Mouse (Mus musculus) stomach, postnatal 0 days (tissue): ENCODE results near the gene Atp5k. TPM values are rescaled to one million over a fixed set of nuclear protein-coding genes. Genes with fewer than 3 reads are reported as not detected.

ENCODE experiments used
- ATAC-seq: fragments of 200-750 bp; cut with Nextera tagmentation; 2 replicates; pipeline ENCODE4 v1.8.0; 2017; ENCODE audit not compliant: low FRiP score, low TSS enrichment
- DNase-seq: peaks from one replicate; pipeline ENCODE4 v3.0.0-alpha.2; 2016; ENCODE audit warnings: low spot score
- H3K27ac ChIP-seq: fragments of 300-500 bp; sonication (generic); replicated peaks from 2 replicates; pipeline ENCODE4 v1.5.1; 2014; ENCODE audit warnings: mild to moderate bottlenecking, control low read depth
- H3K27me3 ChIP-seq: fragments of 300-500 bp; sonication (generic); 2 replicates; pipeline ENCODE4 v1.6.1; 2014; ENCODE audit warnings: low read length; ENCODE audit not compliant: control insufficient read depth, insufficient read depth
- H3K36me3 ChIP-seq: fragments of 300-500 bp; sonication (generic); 2 replicates; pipeline ENCODE4 v1.6.1; 2014; ENCODE audit warnings: low read length, mixed read lengths; ENCODE audit not compliant: control insufficient read depth, insufficient read depth
- H3K4me1 ChIP-seq: fragments of 300-500 bp; sonication (generic); replicated peaks from 2 replicates; pipeline ENCODE4 v1.6.1; 2014; ENCODE audit warnings: antibody characterized with exemption; ENCODE audit not compliant: control insufficient read depth, insufficient read depth
- H3K4me2 ChIP-seq: fragments of 300-500 bp; sonication (generic); replicated peaks from 2 replicates; pipeline ENCODE4 v1.6.1; 2014; ENCODE audit warnings: low read depth, mild to moderate bottlenecking, control low read depth, moderate library complexity
- H3K4me3 ChIP-seq: fragments of 300-500 bp; sonication (generic); 2 replicates; pipeline ENCODE4 v1.5.1; 2014; ENCODE audit warnings: low read depth, low read length, control low read depth
- H3K9ac ChIP-seq: fragments of 300-500 bp; sonication (generic); 2 replicates; pipeline ENCODE4 v1.6.1; 2014; ENCODE audit warnings: mild to moderate bottlenecking, low read length, control low read depth, mixed read lengths
- H3K9me3 ChIP-seq: fragments of 300-500 bp; sonication (generic); 2 replicates; pipeline ENCODE4 v1.6.1; 2016; ENCODE audit warnings: low read length; ENCODE audit not compliant: control insufficient read depth
- CTCF ChIP-seq: IDR thresholded peaks from 2 replicates; pipeline ENCODE4 v1.5.1; 2016; ENCODE audit warnings: antibody characterized with exemption, low read depth, mild to moderate bottlenecking, moderate library complexity
- EP300 ChIP-seq: optimal IDR thresholded peaks from 2 replicates; pipeline ENCODE3; 2016; ENCODE audit warnings: antibody characterized with exemption
- WGBS: fragments of 180-500 bp; shearing (Covaris S2); extraction: QIAGEN DNeasy Blood & Tissue Kit; methylation state at CpG from one replicate; pipeline ENCODE4 v1.1.7; 2014; 5-methylcytosine and 5-hydroxymethylcytosine counted together
- polyA plus RNA-seq: library from polyadenylated mRNA; unstranded; fragments of >200 nt; fragmentation: Nextera tagmentation; extraction: Ambion mirVana; gene quantifications from 2 replicates; pipeline ENCODE4 v1.2.1, GENCODE M21; 2015

Atp5k gene
- polyA plus RNA-seq, 1 experiment from 2014 or later: 641 TPM

DNA sequence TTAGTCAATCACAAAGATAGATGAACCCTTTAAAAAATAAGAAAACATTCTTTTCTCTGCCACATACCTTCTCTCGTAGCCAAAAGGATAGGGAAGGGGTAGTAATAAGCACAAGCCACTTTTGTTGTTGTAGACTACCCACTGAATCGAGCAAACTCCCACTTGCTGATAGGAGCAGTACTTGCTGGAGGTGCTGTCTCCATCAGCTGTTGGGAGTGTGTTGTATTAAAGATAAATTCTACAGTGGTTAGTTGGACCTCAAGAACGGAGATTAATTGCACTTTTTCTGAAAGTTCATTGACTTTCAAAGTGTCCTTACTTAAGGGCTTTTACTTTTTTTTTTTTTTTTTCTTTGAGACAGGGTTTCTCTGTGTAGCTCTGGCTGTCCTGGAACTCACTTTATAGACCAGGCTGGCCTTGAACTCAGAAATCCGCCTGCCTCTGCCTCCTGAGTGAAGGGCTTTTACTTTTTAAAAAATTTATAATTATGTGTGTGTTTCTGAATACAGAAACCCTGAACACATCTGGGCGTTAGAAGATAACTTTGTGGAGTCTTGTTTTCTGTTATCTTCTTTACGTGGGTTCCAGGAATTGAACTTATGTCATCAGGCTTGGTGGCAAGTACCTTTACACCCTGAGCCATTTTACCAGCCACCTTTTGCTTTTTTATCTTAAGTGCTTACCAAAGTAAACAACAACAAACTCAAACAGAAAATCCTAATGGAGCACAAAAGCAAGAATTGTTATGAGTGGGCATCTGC lies 31.1 kb upstream of the Atp5k start:
- Histone ChIP-seq H3K9me3 (no peaks in the 10 kb centered on the region), H3K4me3 (no peak overlapping the region), H3K4me1 (peaks cover 4% of the 10 kb centered on the region), H3K27ac (no peak overlapping the region), H3K27me3 (no peaks in the 10 kb centered on the region), H3K4me2 (no peak overlapping the region), H3K36me3 (no peaks in the 10 kb centered on the region), H3K9ac (no peak overlapping the region)
- 76% methylated on average over 6 of the region's 6 CpGs for WGBS
- ATAC-seq (no peak), DNase-seq (no peak)
- TF ChIP-seq CTCF (no peak), EP300 (no peak)

DNA sequence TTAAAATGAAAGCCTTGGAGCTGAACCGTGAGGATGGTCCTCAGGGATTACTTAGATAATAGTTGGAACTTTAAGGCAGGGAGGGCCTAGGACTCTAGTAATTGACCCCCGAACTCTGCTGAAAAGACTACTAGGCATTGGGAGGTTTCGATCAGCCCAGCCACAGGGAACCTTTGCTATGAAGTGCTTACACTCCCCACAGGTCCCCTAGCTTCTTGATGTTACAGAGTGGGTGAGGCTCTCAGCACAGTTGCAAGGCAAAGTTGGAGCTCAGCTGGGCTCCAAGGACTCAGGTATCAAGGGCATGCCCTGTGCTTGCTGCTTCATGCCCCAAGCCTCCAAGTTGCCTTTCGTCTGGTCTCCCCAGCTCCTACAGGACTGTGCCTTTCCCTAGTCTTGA lies 28.2 kb upstream of the Atp5k start:
- peaks cover 4% of the 10 kb centered on the region for H3K4me1 ChIP-seq
- no peaks in the 10 kb centered on the region for H3K36me3 ChIP-seq
- peak overlapping the region; percentile 96 for H3K4me3 ChIP-seq
- TF ChIP-seq EP300 (no peak), CTCF (no peak)
- peak; percentile 47 for DNase-seq
- H3K27ac ChIP-seq: peak overlapping the region; percentile 53
- 23% methylated on average over 4 of the region's 4 CpGs for WGBS
- no peaks in the 10 kb centered on the region for H3K27me3 ChIP-seq
- H3K9ac ChIP-seq: peak overlapping the region; percentile 99
- ATAC-seq: 0 out of 2 replicates have a peak, but pooled peaks have one; percentile 0
- H3K4me2 ChIP-seq: peak overlapping the region; percentile 78
- no peaks in the 10 kb centered on the region for H3K9me3 ChIP-seq

GRCm38 (mm10) chr5:108461082-108462065 lies 27.1 kb upstream of the Atp5k start, which contains the start of gene Pcgf3:
TSS of gene Pcgf3 (plus strand) at chr5:108461232.
- H3K4me2 ChIP-seq: peak within 1 kb of the TSS; percentile 78
- H3K9me3 ChIP-seq: no peaks in the 10 kb centered on the region
- peak; percentile 98 for ATAC-seq
- H3K27ac ChIP-seq: peak within 1 kb of the TSS; percentile 90
- no peaks in the 10 kb centered on the region for H3K36me3 ChIP-seq
- H3K4me1 ChIP-seq: peaks cover 4% of the 10 kb centered on the region
- WGBS: under 1% methylated on average over 45 of the region's 62 CpGs
- H3K9ac ChIP-seq: peak within 1 kb of the TSS; percentile 99
- no peaks in the 10 kb centered on the region for H3K27me3 ChIP-seq
- DNase-seq: peak; percentile 100
- peak within 1 kb of the TSS; percentile 96 for H3K4me3 ChIP-seq
- TF ChIP-seq EP300 (no peak), CTCF (no peak)

- H3K27ac ChIP-seq: no peak overlapping the region
- H3K9ac ChIP-seq: peak overlapping the region; percentile 99; the same call in 1 of the 2 replicates
- TF ChIP-seq EP300 (no peak), CTCF (no peak)
- peaks cover 4% of the 10 kb centered on the region for H3K4me1 ChIP-seq
- no peaks in the 10 kb centered on the region for H3K9me3 ChIP-seq
- DNase-seq: no peak
- peak overlapping the region; percentile 96 for H3K4me3 ChIP-seq
- peak overlapping the region; percentile 78 for H3K4me2 ChIP-seq
- H3K36me3 ChIP-seq: no peaks in the 10 kb centered on the region
- no peaks in the 10 kb centered on the region for H3K27me3 ChIP-seq
- WGBS: 41% methylated on average over 6 of the region's 6 CpGs
- ATAC-seq: no peak
Measured at GRCm38 (mm10) chr5:108460461-108460860, 26.2 kb upstream of the Atp5k start.

GRCm38 (mm10) chr5:108458706-108459105 lies 24.5 kb upstream of the Atp5k start:
- DNase-seq (no peak), ATAC-seq (no peak)
- Histone ChIP-seq H3K36me3 (no peaks in the 10 kb centered on the region), H3K4me2 (no peak overlapping the region), H3K4me3 (no peak overlapping the region), H3K27me3 (no peaks in the 10 kb centered on the region), H3K4me1 (peaks cover 4% of the 10 kb centered on the region), H3K9me3 (no peaks in the 10 kb centered on the region), H3K9ac (no peak overlapping the region), H3K27ac (no peak overlapping the region)
- TF ChIP-seq CTCF: no peak
- no peak for TF ChIP-seq EP300
- WGBS: 79% methylated on average over 2 of the region's 2 CpGs
